Mouse (Mus musculus) intestine, postnatal 0 days (tissue): ENCODE data around the gene Gm49403. TPM values are rescaled to one million over a fixed set of nuclear protein-coding genes. Genes with fewer than 3 reads are reported as not detected.
A peak's percentile ranks its signal among the peaks of the same experiment; 100 is the strongest.

Experiments
- ATAC-seq: fragments of 200-750 bp; cut with Nextera tagmentation; 2 replicates; pipeline ENCODE4 v1.8.0; 2017; ENCODE audit warnings: mild to moderate bottlenecking, moderate TSS enrichment, moderate library complexity
- H3K27ac ChIP-seq: fragments of 300-500 bp; sonication (generic); 2 replicates; pipeline ENCODE4 v1.5.1; 2014; ENCODE audit warnings: mild to moderate bottlenecking, low read depth, low read length, moderate library complexity
- H3K27me3 ChIP-seq: fragments of 300-500 bp; sonication (generic); replicated peaks from 2 replicates; pipeline ENCODE4 v1.6.1; 2014; ENCODE audit warnings: low read length, mixed read lengths; ENCODE audit not compliant: control insufficient read depth, insufficient read depth
- H3K36me3 ChIP-seq: fragments of 300-500 bp; sonication (generic); 2 replicates; pipeline ENCODE4 v1.6.1; 2014; ENCODE audit warnings: mild to moderate bottlenecking, moderate library complexity; ENCODE audit not compliant: control insufficient read depth, insufficient read depth
- H3K4me1 ChIP-seq: fragments of 300-500 bp; sonication (generic); replicated peaks from 2 replicates; pipeline ENCODE4 v1.6.1; 2014; ENCODE audit warnings: antibody characterized with exemption, low read length, mixed read lengths; ENCODE audit not compliant: control insufficient read depth, insufficient read depth
- H3K4me2 ChIP-seq: fragments of 300-500 bp; sonication (generic); replicated peaks from 2 replicates; pipeline ENCODE4 v1.6.1; 2014; ENCODE audit warnings: low read depth, mild to moderate bottlenecking, moderate library complexity
- H3K4me3 ChIP-seq: fragments of 300-500 bp; sonication (generic); 2 replicates; pipeline ENCODE4 v1.5.1; 2014; ENCODE audit warnings: low read depth, low read length
- H3K9ac ChIP-seq: fragments of 300-500 bp; sonication (generic); 2 replicates; pipeline ENCODE4 v1.6.1; 2014; ENCODE audit warnings: mild to moderate bottlenecking, low read depth, low read length
- H3K9me3 ChIP-seq: fragments of 300-500 bp; sonication (generic); 2 replicates; pipeline ENCODE4 v1.6.1; 2016; ENCODE audit warnings: mixed run types; ENCODE audit not compliant: control insufficient read depth
- CTCF ChIP-seq: sonication (generic); IDR thresholded peaks from 2 replicates; pipeline ENCODE4 v1.5.1; 2016; ENCODE audit warnings: low read depth, mild to moderate bottlenecking, control low read depth, antibody characterized with exemption, moderate library complexity
- WGBS: fragments of 180-500 bp; shearing (Covaris S2); extraction: QIAGEN DNeasy Blood & Tissue Kit; methylation state at CpG from one replicate; pipeline ENCODE4 v1.1.7; 2014; 5-methylcytosine and 5-hydroxymethylcytosine counted together
- polyA plus RNA-seq: library from polyadenylated mRNA; unstranded; fragments of >200 nt; fragmentation: Nextera tagmentation; extraction: Ambion mirVana; gene quantifications from 2 replicates; pipeline ENCODE4 v1.2.1, GENCODE M21; 2015

Gm49403 gene
- polyA plus RNA-seq, 1 experiment from 2014 or later = not detected

- H3K9ac ChIP-seq = peak overlapping the region; percentile 78
- no peaks in the 10 kb centered on the region for H3K9me3 ChIP-seq
- H3K27ac ChIP-seq = no peak overlapping the region
- H3K36me3 ChIP-seq = peaks cover 15% of the 10 kb centered on the region
- peak overlapping the region; percentile 61 for H3K4me3 ChIP-seq
- H3K4me2 ChIP-seq = peak overlapping the region; percentile 81
- H3K27me3 ChIP-seq = no peaks in the 10 kb centered on the region
- TF ChIP-seq CTCF = no peak
- H3K4me1 ChIP-seq = no peaks in the 10 kb centered on the region
- WGBS = 14% methylated on average over 3 of the region's 3 CpGs
- peak; percentile 26; the same call in 1 of the 2 replicates for ATAC-seq
Measured at GRCm38 (mm10) chr19:8881034-8881392, 2.7 kb upstream of the Gm49403 start.

- H3K4me1 ChIP-seq = 0 out of 2 replicates have a peak, but pooled peaks cover 3% of the 10 kb centered on the region
- H3K9ac ChIP-seq = no peak overlapping the region
- TF ChIP-seq CTCF = no peak
- ATAC-seq = no peak
- no peaks in the 10 kb centered on the region for H3K9me3 ChIP-seq
- 52% methylated on average over 1 of the region's 1 CpGs for WGBS
- peaks cover 11% of the 10 kb centered on the region for H3K36me3 ChIP-seq
- no peaks in the 10 kb centered on the region for H3K27me3 ChIP-seq
- H3K4me2 ChIP-seq = no peak overlapping the region
- no peak overlapping the region for H3K4me3 ChIP-seq
- H3K27ac ChIP-seq = no peak overlapping the region
Measured at GRCm38 (mm10) chr19:8886916-8887584, 3.3 kb downstream of the Gm49403 start.

GRCm38 (mm10) chr19:8887585-8888463, 4.1 kb downstream of the Gm49403 start:
- H3K9ac ChIP-seq = peak overlapping the region; percentile 65
- no peak for ATAC-seq
- 15% methylated on average over 19 of the region's 19 CpGs for WGBS

GRCm38 (mm10) chr19:8888511-8889385, 5.0 kb downstream of the Gm49403 start, which contains the start of the genes 1810009A15Rik and Gm49416:
Gene 1810009A15Rik (plus strand): TSS chr19:8888853.
Gene Gm49416 (plus strand): TSS chr19:8888926.
- no peaks in the 10 kb centered on the region for H3K9me3 ChIP-seq
- H3K27me3 ChIP-seq = no peaks in the 10 kb centered on the region
- H3K4me2 ChIP-seq = peak within 1 kb of the TSS; percentile 66
- H3K36me3 ChIP-seq = peaks cover 11% of the 10 kb centered on the region
- no peak for TF ChIP-seq CTCF
- peak within 1 kb of the TSS; percentile 67 for H3K4me3 ChIP-seq
- peak within 1 kb of the TSS; percentile 73; the same call in 1 of the 2 replicates for H3K27ac ChIP-seq
- under 1% methylated on average over 58 of the region's 58 CpGs for WGBS
- peak; percentile 95 for ATAC-seq
- H3K4me1 ChIP-seq = 0 out of 2 replicates have a peak, but pooled peaks cover 3% of the 10 kb centered on the region
- H3K9ac ChIP-seq = peak within 1 kb of the TSS; percentile 72

More at GRCm38 (mm10) chr19:8887585-8888463, 4.1 kb downstream of the Gm49403 start:
- Histone ChIP-seq H3K27ac (peak overlapping the region; percentile 65; the same call in 1 of the 2 replicates), H3K4me1 (0 out of 2 replicates have a peak, but pooled peaks cover 3% of the 10 kb centered on the region), H3K4me3 (peak overlapping the region; percentile 67), H3K4me2 (peak overlapping the region; percentile 66), H3K9me3 (no peaks in the 10 kb centered on the region), H3K36me3 (peaks cover 11% of the 10 kb centered on the region), H3K27me3 (no peaks in the 10 kb centered on the region)
- TF ChIP-seq CTCF = no peak

GRCm38 (mm10) chr19:8892829-8893766, 9.4 kb downstream of the Gm49403 start, which contains the start of gene Ints5:
Gene Ints5 (plus strand): TSS chr19:8893005.
- WGBS = 1% methylated on average over 54 of the region's 54 CpGs
- H3K4me2 ChIP-seq = peak within 1 kb of the TSS; percentile 73
- H3K9ac ChIP-seq = peak within 1 kb of the TSS; percentile 91
- no peaks in the 10 kb centered on the region for H3K9me3 ChIP-seq
- H3K27ac ChIP-seq = peak within 1 kb of the TSS; percentile 84
- H3K4me1 ChIP-seq = no peaks in the 10 kb centered on the region
- peaks cover 24% of the 10 kb centered on the region for H3K36me3 ChIP-seq
- peak; percentile 35 for ATAC-seq
- no peaks in the 10 kb centered on the region for H3K27me3 ChIP-seq
- TF ChIP-seq CTCF = no peak
- peak within 1 kb of the TSS; percentile 93 for H3K4me3 ChIP-seq
